Mouse (Mus musculus): ENCODE measurements around the gene Myh8. TPM values are rescaled to one million over a fixed set of nuclear protein-coding genes. Genes with fewer than 3 reads are reported as not detected.
A peak's percentile ranks its signal among the peaks of the same experiment; 100 is the strongest.

The Myh8 gene
- 0.04 and 0.07 TPM in 2 replicates for polyA plus RNA-seq (2015; fragmentation: Nextera tagmentation; extraction: Ambion mirVana)

- H3K27me3 ChIP-seq (replicated peaks; ENCODE audit: control insufficient read depth, insufficient read depth, low read length): no peaks in the 10 kb centered on the region
- no peak within 1 kb of the TSS for H3K4me2 ChIP-seq (replicated peaks; ENCODE audit: low read depth)
- ATAC-seq: no peak
- WGBS: 71% methylated on average over 10 of the region's 10 CpGs
- no peaks in the 10 kb centered on the region for H3K4me1 ChIP-seq (replicated peaks; ENCODE audit: control insufficient read depth, insufficient read depth, low read length)
- TF ChIP-seq CTCF (IDR thresholded peaks at IDR 0.05; ENCODE audit: low read depth): no peak
- no peak within 1 kb of the TSS for H3K9ac ChIP-seq (ENCODE audit: low read depth, low read length)
- H3K4me3 ChIP-seq (ENCODE audit: low read depth, low read length): no peak within 1 kb of the TSS
- no peaks in the 10 kb centered on the region for H3K9me3 ChIP-seq (ENCODE audit: control insufficient read depth)
- H3K27ac ChIP-seq (ENCODE audit: low read depth, low read length): no peak within 1 kb of the TSS
- H3K36me3 ChIP-seq (ENCODE audit: control insufficient read depth, insufficient read depth): no peaks in the 10 kb centered on the region
These were observed at the start of gene Myh8 for GRCm38 (mm10) chr11:67276601-67277174. Myh8 (plus strand) TSS chr11:67277124.

GRCm38 (mm10) chr11:67228731-67229130 lies 48.2 kb upstream of the Myh8 start:
- TF ChIP-seq CTCF (IDR thresholded peaks at IDR 0.05; ENCODE audit: low read depth): no peak
- H3K4me1 ChIP-seq (replicated peaks; ENCODE audit: control insufficient read depth, insufficient read depth, low read length): no peaks in the 10 kb centered on the region
- H3K4me3 ChIP-seq (ENCODE audit: low read depth, low read length): no peak overlapping the region
- H3K9me3 ChIP-seq (ENCODE audit: control insufficient read depth): no peaks in the 10 kb centered on the region
- no peak overlapping the region for H3K4me2 ChIP-seq (replicated peaks; ENCODE audit: low read depth)
- WGBS: 77% methylated on average over 3 of the region's 3 CpGs
- H3K36me3 ChIP-seq (ENCODE audit: control insufficient read depth, insufficient read depth): no peaks in the 10 kb centered on the region
- no peak overlapping the region for H3K27ac ChIP-seq (ENCODE audit: low read depth, low read length)
- no peaks in the 10 kb centered on the region for H3K27me3 ChIP-seq (replicated peaks; ENCODE audit: control insufficient read depth, insufficient read depth, low read length)
- no peak for ATAC-seq
- no peak overlapping the region for H3K9ac ChIP-seq (ENCODE audit: low read depth, low read length)

- H3K4me3 ChIP-seq (ENCODE audit: low read depth, low read length): no peak overlapping the region
- H3K36me3 ChIP-seq (ENCODE audit: control insufficient read depth, insufficient read depth): no peaks in the 10 kb centered on the region
- ATAC-seq: no peak
- no peak for TF ChIP-seq CTCF (IDR thresholded peaks at IDR 0.05; ENCODE audit: low read depth)
- H3K4me2 ChIP-seq (replicated peaks; ENCODE audit: low read depth): no peak overlapping the region
- WGBS: 78% methylated on average over 5 of the region's 5 CpGs
- no peaks in the 10 kb centered on the region for H3K27me3 ChIP-seq (replicated peaks; ENCODE audit: control insufficient read depth, insufficient read depth, low read length)
- H3K9me3 ChIP-seq (ENCODE audit: control insufficient read depth): no peaks in the 10 kb centered on the region
- no peak overlapping the region for H3K27ac ChIP-seq (ENCODE audit: low read depth, low read length)
- H3K4me1 ChIP-seq (replicated peaks; ENCODE audit: control insufficient read depth, insufficient read depth, low read length): no peaks in the 10 kb centered on the region
- no peak overlapping the region for H3K9ac ChIP-seq (ENCODE audit: low read depth, low read length)
These were observed 47.8 kb upstream of the Myh8 start for GRCm38 (mm10) chr11:67229166-67229565.

GRCm38 (mm10) chr11:67229946-67230345 lies 47.0 kb upstream of the Myh8 start:
- no peak for TF ChIP-seq CTCF (IDR thresholded peaks at IDR 0.05; ENCODE audit: low read depth)
- Histone ChIP-seq H3K4me3 (ENCODE audit: low read depth, low read length) (no peak overlapping the region), H3K27me3 (replicated peaks; ENCODE audit: control insufficient read depth, insufficient read depth, low read length) (no peaks in the 10 kb centered on the region), H3K27ac (ENCODE audit: low read depth, low read length) (no peak overlapping the region), H3K9me3 (ENCODE audit: control insufficient read depth) (no peaks in the 10 kb centered on the region), H3K9ac (ENCODE audit: low read depth, low read length) (no peak overlapping the region), H3K4me1 (replicated peaks; ENCODE audit: control insufficient read depth, insufficient read depth, low read length) (no peaks in the 10 kb centered on the region), H3K4me2 (replicated peaks; ENCODE audit: low read depth) (no peak overlapping the region), H3K36me3 (ENCODE audit: control insufficient read depth, insufficient read depth) (no peaks in the 10 kb centered on the region)
- ATAC-seq: no peak
- WGBS: 74% methylated on average over 2 of the region's 2 CpGs

- WGBS: 57% methylated on average over 5 of the region's 5 CpGs
- no peak for ATAC-seq
- peak; percentile 63 for TF ChIP-seq CTCF (IDR thresholded peaks at IDR 0.05; ENCODE audit: low read depth)
- no peak overlapping the region for H3K9ac ChIP-seq (ENCODE audit: low read depth, low read length)
- no peak overlapping the region for H3K27ac ChIP-seq (ENCODE audit: low read depth, low read length)
- no peaks in the 10 kb centered on the region for H3K9me3 ChIP-seq (ENCODE audit: control insufficient read depth)
- H3K27me3 ChIP-seq (replicated peaks; ENCODE audit: control insufficient read depth, insufficient read depth, low read length): no peaks in the 10 kb centered on the region
- H3K4me3 ChIP-seq (ENCODE audit: low read depth, low read length): no peak overlapping the region
- H3K4me2 ChIP-seq (replicated peaks; ENCODE audit: low read depth): no peak overlapping the region
- H3K4me1 ChIP-seq (replicated peaks; ENCODE audit: control insufficient read depth, insufficient read depth, low read length): no peaks in the 10 kb centered on the region
- H3K36me3 ChIP-seq (ENCODE audit: control insufficient read depth, insufficient read depth): no peaks in the 10 kb centered on the region
These were observed 41.1 kb upstream of the Myh8 start for GRCm38 (mm10) chr11:67235639-67236358.

GRCm38 (mm10) chr11:67236799-67237198 lies 40.1 kb upstream of the Myh8 start:
- no peak overlapping the region for H3K4me3 ChIP-seq (ENCODE audit: low read depth, low read length)
- TF ChIP-seq CTCF (IDR thresholded peaks at IDR 0.05; ENCODE audit: low read depth): no peak
- no peak overlapping the region for H3K27ac ChIP-seq (ENCODE audit: low read depth, low read length)
- 86% methylated on average over 9 of the region's 9 CpGs for WGBS
- no peaks in the 10 kb centered on the region for H3K9me3 ChIP-seq (ENCODE audit: control insufficient read depth)
- H3K9ac ChIP-seq (ENCODE audit: low read depth, low read length): no peak overlapping the region
- no peaks in the 10 kb centered on the region for H3K36me3 ChIP-seq (ENCODE audit: control insufficient read depth, insufficient read depth)
- H3K27me3 ChIP-seq (replicated peaks; ENCODE audit: control insufficient read depth, insufficient read depth, low read length): no peaks in the 10 kb centered on the region
- no peak for ATAC-seq
- no peaks in the 10 kb centered on the region for H3K4me1 ChIP-seq (replicated peaks; ENCODE audit: control insufficient read depth, insufficient read depth, low read length)
- H3K4me2 ChIP-seq (replicated peaks; ENCODE audit: low read depth): no peak overlapping the region
